ENCODE assay signal across 8 mouse cellular contexts in the genomic region with DNA sequence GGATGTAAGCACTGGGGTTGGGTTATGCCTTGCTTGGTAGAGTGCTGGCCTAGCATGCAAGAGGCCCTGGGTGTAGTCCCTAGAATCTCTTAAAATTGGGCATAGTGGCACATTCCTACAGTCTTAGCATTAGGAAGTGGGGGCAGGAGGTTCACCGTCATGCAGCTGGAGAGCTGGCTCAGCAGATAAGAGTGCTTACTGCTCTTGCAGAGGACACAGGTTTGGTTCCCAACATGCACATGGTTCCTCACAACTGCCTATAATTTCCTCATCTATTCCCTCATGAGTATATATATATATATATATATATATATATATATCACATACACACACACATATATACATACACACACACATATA. TPM values are rescaled to one million over a fixed set of nuclear protein-coding genes. Genes with fewer than 3 reads are reported as not detected.
DNase-seq lines count a peak whose midpoint lies in the region; TF ChIP-seq lines count a peak whose summit lies in the region.

No protein-coding gene starts in this region.

- H3K4me3 ChIP-seq in gastrocnemius, adult 2 months = no peak overlapping the region
- no peak overlapping the region for H3K4me3 ChIP-seq in kidney, adult 2 months (ENCODE audit: insufficient read depth, low read depth, low read length)
- H3K4me3 ChIP-seq in spleen, adult 2 months (ENCODE audit: extremely low read depth, insufficient read depth, insufficient read length) = no peak overlapping the region

- peak; percentile 25 for DNase-seq in gastrocnemius, adult 2 months
- no peak for DNase-seq in gastrocnemius, postnatal 4 days (ENCODE audit: low spot score in 2 of 2)
- no peak for DNase-seq in kidney, adult 2 months
- DNase-seq in kidney, postnatal 25 days = no peak
- no peak for DNase-seq in spleen, adult 2 months (ENCODE audit: low read depth in 1 of 2, low spot score in 2 of 2)
- no peak for DNase-seq in spleen, postnatal 36 days (ENCODE audit: low spot score in 2 of 2)
- no peak for DNase-seq in frontal cortex, postnatal 36 days (ENCODE audit: low spot score in 2 of 2)
- no peak for DNase-seq in right cerebral cortex, postnatal 4 days

- WGBS in kidney, adult 2 months = 30% methylated on average over 1 of the region's 1 CpGs
- WGBS in spleen, adult 2 months = 69% methylated on average over 1 of the region's 1 CpGs

- H3K27me3 ChIP-seq in kidney, adult 2 months (replicated peaks; ENCODE audit: control insufficient read depth, insufficient read depth, low read length) = no peaks in the 10 kb centered on the region
- no peaks in the 10 kb centered on the region for H3K27me3 ChIP-seq in spleen, adult 2 months (ENCODE audit: control insufficient read depth, insufficient read depth, low read length)

- TF ChIP-seq CTCF in gastrocnemius, adult 2 months (IDR thresholded peaks at IDR 0.05) = no peak
- no peak for TF ChIP-seq CTCF in kidney, adult 2 months (conservative IDR thresholded peaks at IDR 0.05; ENCODE audit: insufficient read depth, insufficient read length, low read depth, low read length)
- no peak for TF ChIP-seq CTCF in spleen, adult 2 months (IDR thresholded peaks at IDR 0.05; ENCODE audit: extremely low read depth, insufficient read depth, insufficient read length, insufficient replicate concordance)

- H3K4me1 ChIP-seq in kidney, adult 2 months (ENCODE audit: control insufficient read depth, insufficient read depth, low read length) = peaks cover 16% of the 10 kb centered on the region
- H3K4me1 ChIP-seq in spleen, adult 2 months (ENCODE audit: control insufficient read depth, insufficient read depth, insufficient read length) = no peaks in the 10 kb centered on the region

- H3K27ac ChIP-seq in gastrocnemius, adult 2 months = peak overlapping the region; percentile 84
- H3K27ac ChIP-seq in kidney, adult 2 months (ENCODE audit: insufficient read depth, low read depth, low read length) = peak overlapping the region; percentile 94
- 0 out of 2 replicates have a peak overlapping the region, but pooled peaks have one; percentile 26 for H3K27ac ChIP-seq in spleen, adult 2 months (ENCODE audit: insufficient read depth, low read length)

- intact Hi-C loops in gastrocnemius, adult 2 months (cut with DNase I) = no loop called here

- no peak for TF ChIP-seq POLR2A in kidney, adult 2 months (IDR thresholded peaks at IDR 0.05; ENCODE audit: low read depth, low read length)
- TF ChIP-seq POLR2A in spleen, adult 2 months (IDR thresholded peaks at IDR 0.05; ENCODE audit: low read depth, low read length) = no peak

- no peaks in the 10 kb centered on the region for H3K36me3 ChIP-seq in kidney, adult 2 months (ENCODE audit: control insufficient read depth, insufficient read depth, low read length)
- no peaks in the 10 kb centered on the region for H3K36me3 ChIP-seq in spleen, adult 2 months (ENCODE audit: control insufficient read depth, insufficient read depth, low read length)

RNA-seq across cellular contexts. Expression of gene Idh2, which starts 20.0 kb away (rescaled TPM):
- total RNA-seq in gastrocnemius, adult 2 months (2021) = 100 to 1,000 TPM; 236 to 647 TPM
- total RNA-seq in gastrocnemius, postnatal 4 days (2021) = 100 to 1,000 TPM; 433 to 473 TPM
- 651 and 688 TPM in 2 replicates for polyA plus RNA-seq in kidney, adult 2 months (2012; rRNA removed)
- 52.6 and 54.0 TPM in 2 replicates for polyA plus RNA-seq in spleen, adult 2 months (2012; rRNA removed)

RNA-seq across cellular contexts. Expression of gene Sema4b, which starts 51.5 kb away (rescaled TPM):
- 1 to 10 TPM; 1.8 to 2.1 TPM for total RNA-seq in gastrocnemius, adult 2 months (2021)
- 1 to 10 TPM; 5.4 to 5.6 TPM for total RNA-seq in gastrocnemius, postnatal 4 days (2021)
- polyA plus RNA-seq in kidney, adult 2 months (2012; rRNA removed) = 24.4 and 26.3 TPM in 2 replicates
- polyA plus RNA-seq in spleen, adult 2 months (2012; rRNA removed) = 69.5 and 81.3 TPM in 2 replicates

Comparison
In these comparisons a context has a peak if more than half of its experiments do, and no peak if none do; other contexts are left out.
1. H3K27ac ChIP-seq: peak in every context shown above with its lines; median percentile 94 in kidney, adult 2 months; 84 in gastrocnemius, adult 2 months; 26 in spleen, adult 2 months.